Mouse (Mus musculus) lung, adult 2 months (tissue): ENCODE measurements at regions not wholly inside any gene's neighbourhood (a gene's known extent, or its start where the extent isn't known, plus 50 kb on each side); places are given as distances from the start of the nearest gene placed in this dataset.

ENCODE experiments used
- DNase-seq: peaks from one replicate; pipeline ENCODE4 v3.0.0; 2022
- H3K4me1 ChIP-seq: fragments of 200-500 bp; 2 replicates; pipeline ENCODE4 v1.6.1; 2011; ENCODE audit warnings: low read length; ENCODE audit not compliant: control insufficient read depth, insufficient read depth
- H3K4me3 ChIP-seq: fragments of 200-500 bp; replicated peaks from 2 replicates; pipeline ENCODE3; 2011; ENCODE audit warnings: low read depth, mild to moderate bottlenecking, control low read depth, low read length; ENCODE audit errors: extremely low read depth
- CTCF ChIP-seq: fragments of 200-500 bp; IDR thresholded peaks from 2 replicates; pipeline ENCODE4 v1.5.1; 2011; ENCODE audit warnings: mild to moderate bottlenecking, low read length, control low read depth; ENCODE audit not compliant: insufficient read depth
- POLR2A ChIP-seq: fragments of 200-500 bp; IDR thresholded peaks from 2 replicates; pipeline ENCODE4 v1.6.1; 2011; ENCODE audit warnings: low read depth, mild to moderate bottlenecking, control low read depth, low read length, borderline replicate concordance; ENCODE audit errors: extremely low read depth
- WGBS: fragments of 180-500 bp; shearing (Covaris S2); methylation state at CpG from one replicate; pipeline ENCODE4 v1.1.7; 2018; 5-methylcytosine and 5-hydroxymethylcytosine counted together

GRCm38 (mm10) chr1:121226466-121227232, 105.7 kb downstream of the Insig2 start:
- 22% methylated on average over 15 of the region's 15 CpGs for WGBS
- DNase-seq = no peak
- TF ChIP-seq POLR2A (no peak), CTCF (no peak)
- H3K4me1 ChIP-seq = no peaks in the 10 kb centered on the region
- H3K4me3 ChIP-seq = no peak overlapping the region

GRCm38 (mm10) chr1:121227233-121227594, 105.2 kb downstream of the Insig2 start:
- 44% methylated on average over 6 of the region's 6 CpGs for WGBS
- H3K4me1 ChIP-seq = no peaks in the 10 kb centered on the region
- no peak for DNase-seq
- H3K4me3 ChIP-seq = no peak overlapping the region
- TF ChIP-seq POLR2A (no peak), CTCF (no peak)

- 34% methylated on average over 6 of the region's 6 CpGs for WGBS
- DNase-seq = no peak
- no peak overlapping the region for H3K4me3 ChIP-seq
- TF ChIP-seq CTCF = no peak
- TF ChIP-seq POLR2A = no peak
- H3K4me1 ChIP-seq = no peaks in the 10 kb centered on the region
Observed at GRCm38 (mm10) chr1:121243576-121243975, 88.8 kb downstream of the Insig2 start.

GRCm38 (mm10) chr1:121247556-121247955, 84.8 kb downstream of the Insig2 start:
- Histone ChIP-seq H3K4me1 (no peaks in the 10 kb centered on the region), H3K4me3 (no peak overlapping the region)
- WGBS = 48% methylated on average over 2 of the region's 2 CpGs
- TF ChIP-seq CTCF = no peak
- TF ChIP-seq POLR2A = no peak
- DNase-seq = no peak

GRCm38 (mm10) chr1:121249081-121249480, 83.3 kb downstream of the Insig2 start:
- 46% methylated on average over 1 of the region's 1 CpGs for WGBS
- DNase-seq = no peak
- TF ChIP-seq CTCF (no peak), POLR2A (no peak)

GRCm38 (mm10) chr1:121250686-121251085, 81.7 kb downstream of the Insig2 start:
- Histone ChIP-seq H3K4me1 (no peaks in the 10 kb centered on the region), H3K4me3 (no peak overlapping the region)
- WGBS = 84% methylated on average over 4 of the region's 4 CpGs
- DNase-seq = no peak
- TF ChIP-seq POLR2A (no peak), CTCF (no peak)

More at GRCm38 (mm10) chr1:121249081-121249480, 83.3 kb downstream of the Insig2 start:
- Histone ChIP-seq H3K4me3 (no peak overlapping the region), H3K4me1 (no peaks in the 10 kb centered on the region)

- 85% methylated on average over 7 of the region's 7 CpGs for WGBS
- no peak for DNase-seq
- TF ChIP-seq CTCF (no peak), POLR2A (no peak)
- Histone ChIP-seq H3K4me3 (no peak overlapping the region), H3K4me1 (no peaks in the 10 kb centered on the region)
Observed at GRCm38 (mm10) chr1:121252056-121252455, 80.3 kb downstream of the Insig2 start.

- no peak overlapping the region for H3K4me3 ChIP-seq
- 61% methylated on average over 9 of the region's 9 CpGs for WGBS
- DNase-seq = no peak
- no peaks in the 10 kb centered on the region for H3K4me1 ChIP-seq
- TF ChIP-seq POLR2A (no peak), CTCF (no peak)
Observed at GRCm38 (mm10) chr1:121254196-121254595, 78.2 kb downstream of the Insig2 start.
